Mouse (Mus musculus) myocyte (in vitro differentiated cells): ENCODE data around the gene Fars2. TPM values are rescaled to one million over a fixed set of nuclear protein-coding genes. Genes with fewer than 3 reads are reported as not detected.

Experiments used
- H3K27me3 ChIP-seq: one replicate; pipeline ENCODE4 v1.6.1; 2011; ENCODE audit not compliant: control insufficient read depth, insufficient read depth, insufficient read length
- H3K36me3 ChIP-seq: one replicate; pipeline ENCODE4 v1.6.1; 2011; ENCODE audit not compliant: control insufficient read depth, insufficient read depth
- H3K4me2 ChIP-seq: one replicate; pipeline ENCODE4 v1.6.1; 2011; ENCODE audit warnings: low read depth, control low read depth
- H3K4me3 ChIP-seq: one replicate; pipeline ENCODE4 v1.5.1; 2011; ENCODE audit warnings: mild to moderate bottlenecking, control low read depth, moderate library complexity
- H3K79me2 ChIP-seq: one replicate; pipeline ENCODE4 v1.6.1; 2011; ENCODE audit not compliant: control insufficient read depth, insufficient read depth
- H3ac ChIP-seq: one replicate; pipeline ENCODE4 v1.6.1; 2011; ENCODE audit not compliant: control insufficient read depth, insufficient read length
- CEBPB ChIP-seq: IDR thresholded peaks from 2 replicates; pipeline ENCODE4 v1.6.1; 2011; ENCODE audit warnings: mild to moderate bottlenecking, moderate library complexity; ENCODE audit not compliant: poor library complexity, insufficient read depth, severe bottlenecking
- E2F4 ChIP-seq: IDR thresholded peaks from one replicate; pipeline ENCODE4 v1.6.1; 2011; ENCODE audit warnings: mild to moderate bottlenecking, control low read depth, moderate library complexity; ENCODE audit not compliant: insufficient read depth
- MAX ChIP-seq: IDR thresholded peaks from one replicate; pipeline ENCODE4 v1.6.1; 2011; ENCODE audit warnings: low read depth, mild to moderate bottlenecking, control low read depth
- MYOD1 ChIP-seq, 3 experiments: IDR thresholded peaks; one replicate each; pipeline ENCODE4 v1.6.1; 2011; ENCODE audit warnings: control low read depth in 2 of 3, low read depth in 2 of 3, mild to moderate bottlenecking in 2 of 3, moderate library complexity in 1 of 3; ENCODE audit not compliant: insufficient read length in 2 of 3, control insufficient read depth in 1 of 3
- MYOG ChIP-seq, 3 experiments: IDR thresholded peaks; one replicate each; pipeline ENCODE4 v1.6.1; 2011; ENCODE audit warnings: control low read depth in 2 of 3, low read depth in 2 of 3, mild to moderate bottlenecking in 2 of 3; ENCODE audit not compliant: insufficient read length in 2 of 3, control insufficient read depth in 1 of 3, insufficient read depth in 1 of 3
- POLR2A ChIP-seq: IDR thresholded peaks from one replicate; pipeline ENCODE4 v1.6.1; 2011; ENCODE audit warnings: low read depth, mild to moderate bottlenecking, control low read depth, moderate library complexity; ENCODE audit not compliant: insufficient read length
- POLR2AphosphoS2 ChIP-seq: IDR thresholded peaks from one replicate; pipeline ENCODE4 v1.6.1; 2011; ENCODE audit warnings: low read depth, control low read depth; ENCODE audit not compliant: insufficient read length
- REST ChIP-seq: IDR thresholded peaks from one replicate; pipeline ENCODE4 v1.6.1; 2011; ENCODE audit warnings: mild to moderate bottlenecking, control low read depth, moderate library complexity; ENCODE audit not compliant: insufficient read depth, insufficient read length
- SRF ChIP-seq: IDR thresholded peaks from one replicate; pipeline ENCODE4 v1.6.1; 2011; ENCODE audit warnings: low read depth; ENCODE audit not compliant: control insufficient read depth, insufficient read length
- TCF12 ChIP-seq: IDR thresholded peaks from one replicate; pipeline ENCODE4 v1.6.1; 2011; ENCODE audit warnings: mild to moderate bottlenecking, control low read depth; ENCODE audit not compliant: poor library complexity, insufficient read depth, severe bottlenecking
- TCF3 ChIP-seq: IDR thresholded peaks from one replicate; pipeline ENCODE4 v1.6.1; 2011; ENCODE audit warnings: low read depth, control low read depth; ENCODE audit not compliant: insufficient read length
- USF1 ChIP-seq: IDR thresholded peaks from one replicate; pipeline ENCODE4 v1.6.1; 2011; ENCODE audit warnings: low read depth, mild to moderate bottlenecking, control low read depth, moderate library complexity
- polyA plus RNA-seq: library from polyadenylated mRNA; unstranded; fragments of >200 nt; fragmentation: generic; extraction: Trizol; gene quantifications from one replicate; pipeline ENCODE4 v1.2.1, GENCODE M21; 2012; ENCODE audit warnings: missing spikeins

The Fars2 gene
- polyA plus RNA-seq, 1 experiment = 53.6 TPM

GRCm38 (mm10) chr13:36537580-36537979, 420.4 kb downstream of the Fars2 start:
- Histone ChIP-seq H3K4me2 (no peak overlapping the region), H3K4me3 (no peak overlapping the region), H3K27me3 (no peaks in the 10 kb centered on the region), H3K36me3 (no peaks in the 10 kb centered on the region), H3K79me2 (no peaks in the 10 kb centered on the region), H3ac (no peak overlapping the region)
- TF ChIP-seq USF1 = no peak
- no peak for TF ChIP-seq POLR2AphosphoS2
- TF ChIP-seq TCF12 = no peak
- no peak for TF ChIP-seq MYOG (IDR thresholded peaks at IDR 0.05; ENCODE audit: control insufficient read depth in 1 of 3, insufficient read depth in 1 of 3, insufficient read length in 2 of 3, low read depth in 2 of 3)
- TF ChIP-seq E2F4 = no peak
- TF ChIP-seq SRF = no peak
- no peak for TF ChIP-seq TCF3
- TF ChIP-seq MAX = no peak
- TF ChIP-seq CEBPB = no peak
- TF ChIP-seq REST = no peak
- TF ChIP-seq MYOD1 (IDR thresholded peaks at IDR 0.05; ENCODE audit: control insufficient read depth in 1 of 3, insufficient read length in 2 of 3, low read depth in 2 of 3) = no peak
- TF ChIP-seq POLR2A = no peak

DNA sequence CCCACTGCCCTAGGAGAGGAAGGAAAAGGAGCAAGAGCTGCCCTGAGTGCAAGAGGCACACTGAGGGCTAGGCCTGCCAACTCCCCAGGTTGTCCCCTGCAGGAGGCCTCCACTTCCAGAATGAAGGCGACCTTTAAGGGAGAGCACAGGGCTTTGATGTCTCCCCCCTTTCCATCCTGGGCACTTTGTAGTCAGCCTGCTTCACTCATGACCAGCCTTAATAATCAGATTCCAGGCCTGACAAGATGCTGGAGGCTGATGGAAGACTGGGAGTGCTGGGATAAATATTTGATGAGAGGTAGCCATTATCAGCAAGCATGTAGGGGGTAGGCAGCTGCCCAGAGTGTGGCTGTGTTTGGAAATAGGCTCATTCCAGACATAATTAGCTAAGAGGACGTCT, 421.2 kb downstream of the Fars2 start:
- Histone ChIP-seq H3K27me3 (no peaks in the 10 kb centered on the region), H3K4me2 (no peak overlapping the region), H3K79me2 (no peaks in the 10 kb centered on the region), H3K36me3 (no peaks in the 10 kb centered on the region), H3K4me3 (no peak overlapping the region), H3ac (no peak overlapping the region)
- TF ChIP-seq POLR2A (no peak), MYOD1 (IDR thresholded peaks at IDR 0.05; ENCODE audit: control insufficient read depth in 1 of 3, insufficient read length in 2 of 3, low read depth in 2 of 3) (no peak), REST (no peak), POLR2AphosphoS2 (no peak), MAX (no peak), E2F4 (no peak), TCF3 (no peak), USF1 (no peak), MYOG (IDR thresholded peaks at IDR 0.05; ENCODE audit: control insufficient read depth in 1 of 3, insufficient read depth in 1 of 3, insufficient read length in 2 of 3, low read depth in 2 of 3) (no peak), TCF12 (no peak), SRF (no peak), CEBPB (no peak)

DNA sequence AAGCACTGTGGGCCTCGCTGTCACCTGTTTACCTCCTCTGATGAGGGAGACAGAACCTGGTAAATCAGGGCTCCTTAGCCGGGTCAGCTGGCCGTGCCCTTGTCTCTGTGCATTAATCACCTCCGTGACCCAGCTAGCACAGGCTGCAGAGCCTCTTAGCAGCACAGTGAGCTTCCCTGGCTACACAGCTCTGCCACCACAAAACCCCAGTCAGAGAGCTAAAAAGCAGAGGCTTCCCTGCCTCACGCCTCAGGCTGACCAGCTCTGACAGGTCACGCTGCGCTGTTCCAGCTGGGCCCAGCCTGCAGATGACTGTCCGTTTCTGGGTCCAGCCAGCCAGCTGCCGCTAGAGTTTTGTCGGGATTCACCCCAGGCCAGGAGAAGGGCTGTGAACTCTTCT, 423.0 kb downstream of the Fars2 start:
- Histone ChIP-seq H3K36me3 (no peaks in the 10 kb centered on the region), H3K27me3 (no peaks in the 10 kb centered on the region), H3ac (no peak overlapping the region), H3K79me2 (no peaks in the 10 kb centered on the region), H3K4me2 (no peak overlapping the region), H3K4me3 (no peak overlapping the region)
- TF ChIP-seq TCF12 = no peak
- TF ChIP-seq POLR2A = no peak
- no peak for TF ChIP-seq MAX
- no peak for TF ChIP-seq MYOD1 (IDR thresholded peaks at IDR 0.05; ENCODE audit: control insufficient read depth in 1 of 3, insufficient read length in 2 of 3, low read depth in 2 of 3)
- TF ChIP-seq MYOG (IDR thresholded peaks at IDR 0.05; ENCODE audit: control insufficient read depth in 1 of 3, insufficient read depth in 1 of 3, insufficient read length in 2 of 3, low read depth in 2 of 3) = no peak
- no peak for TF ChIP-seq POLR2AphosphoS2
- no peak for TF ChIP-seq REST

DNA sequence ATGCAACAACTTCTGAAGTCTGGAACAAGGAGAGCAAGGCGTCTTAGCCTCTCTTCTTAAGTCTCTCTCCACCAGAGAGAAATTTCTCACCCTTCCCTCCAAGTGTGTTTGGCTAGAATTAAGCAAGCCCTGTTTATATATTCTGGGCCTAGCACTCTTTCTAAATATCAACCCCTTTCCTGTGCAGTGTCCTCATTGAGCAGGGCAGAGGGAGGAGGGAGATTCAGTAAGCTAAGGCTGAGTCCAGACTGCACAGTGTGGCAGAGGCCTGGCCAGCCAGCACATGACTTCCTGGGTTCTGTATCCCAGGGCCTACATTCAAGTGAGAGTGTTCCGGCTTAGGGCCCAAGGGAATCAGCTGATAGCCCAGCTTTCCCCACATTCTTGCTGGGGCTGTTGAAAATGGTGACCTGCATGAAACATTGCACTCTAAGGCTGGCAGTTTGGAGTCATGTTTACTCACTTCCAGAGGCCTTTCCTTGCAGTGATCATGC, 424.1 kb downstream of the Fars2 start:
- TF ChIP-seq MYOD1 (IDR thresholded peaks at IDR 0.05; ENCODE audit: control insufficient read depth in 1 of 3, insufficient read length in 2 of 3, low read depth in 2 of 3) = no peak
- no peak for TF ChIP-seq REST
- no peak for TF ChIP-seq USF1
- no peak for TF ChIP-seq SRF
- no peak for TF ChIP-seq POLR2AphosphoS2
- no peak for TF ChIP-seq TCF3
- no peak for TF ChIP-seq E2F4
- no peak for TF ChIP-seq TCF12
- TF ChIP-seq MAX = no peak
- no peak for TF ChIP-seq CEBPB
- TF ChIP-seq MYOG (IDR thresholded peaks at IDR 0.05; ENCODE audit: control insufficient read depth in 1 of 3, insufficient read depth in 1 of 3, insufficient read length in 2 of 3, low read depth in 2 of 3) = no peak
- TF ChIP-seq POLR2A = no peak

GRCm38 (mm10) chr13:36550694-36551093, 433.5 kb downstream of the Fars2 start:
- TF ChIP-seq MAX (no peak), USF1 (no peak)
- H3K4me2 ChIP-seq = no peak overlapping the region
- H3K36me3 ChIP-seq = no peaks in the 10 kb centered on the region
- H3K27me3 ChIP-seq = no peaks in the 10 kb centered on the region
- H3K79me2 ChIP-seq = no peaks in the 10 kb centered on the region
- no peak overlapping the region for H3ac ChIP-seq
- no peak overlapping the region for H3K4me3 ChIP-seq

More for the DNA sequence above, 424.1 kb downstream of the Fars2 start:
- Histone ChIP-seq H3K27me3 (no peaks in the 10 kb centered on the region), H3ac (no peak overlapping the region), H3K79me2 (no peaks in the 10 kb centered on the region), H3K4me2 (no peak overlapping the region), H3K4me3 (no peak overlapping the region), H3K36me3 (no peaks in the 10 kb centered on the region)
